Mouse (Mus musculus) adrenal gland, postnatal 25 days (tissue): ENCODE data around the gene Kcnk3. TPM values are rescaled to one million over a fixed set of nuclear protein-coding genes. Genes with fewer than 3 reads are reported as not detected.

ENCODE experiments used
- microRNA-seq, 2 experiments: library from miRNA; unstranded; fragments of <30 nt; microRNA quantifications; one replicate each; pipeline ENCODE4 v1.2.0; 2021
- total RNA-seq: library from RNA; stranded (reverse); gene quantifications from 2 replicates; pipeline ENCODE4 v1.2.3, GENCODE M21; 2021

The Kcnk3 gene
- total RNA-seq, 1 experiment from 2014 or later = 1,477 TPM

Small RNA genes lying within 50 kb of the gene (microRNA-seq; reads per million reads assigned to microRNA genes)
- 0.34 to 0.36 reads per million in 2 experiments for gene Mir5625

Other genes with a start within 250 kb of the Kcnk3 start
- 0.09 TPM in 1 of 2 replicates, not detected in the other for gene Otof, start 126.2 kb upstream of the Kcnk3 start, total RNA-seq
- not detected in 2 replicates for gene 1700001C02Rik, start 122.1 kb upstream of the Kcnk3 start, total RNA-seq
- gene Cib4, start 42.3 kb upstream of the Kcnk3 start, total RNA-seq = 2.2 TPM in 2 replicates
- gene Slc35f6, start 59.8 kb downstream of the Kcnk3 start, total RNA-seq = 51.4 and 52.6 TPM in 2 replicates
- 15.1 and 19.2 TPM in 2 replicates for gene Cenpa, start 78.6 kb downstream of the Kcnk3 start, total RNA-seq
- 0.57 and 1.3 TPM in 2 replicates for gene Dpysl5, start 123.4 kb downstream of the Kcnk3 start, total RNA-seq
- gene Mapre3, start 226.5 kb downstream of the Kcnk3 start, total RNA-seq = 51.8 and 62.9 TPM in 2 replicates